Mouse (Mus musculus): Measurements from ENCODE around the gene Gm428. TPM values are rescaled to one million over a fixed set of nuclear protein-coding genes. Genes with fewer than 3 reads are reported as not detected.
"Not testable (repeated sequence)": the region's sequence is repeated elsewhere in the genome, so short reads cannot be mapped to it uniquely, and the experiment has no call there.

Gene Gm428
- not detected for total RNA-seq (2021)

DNA sequence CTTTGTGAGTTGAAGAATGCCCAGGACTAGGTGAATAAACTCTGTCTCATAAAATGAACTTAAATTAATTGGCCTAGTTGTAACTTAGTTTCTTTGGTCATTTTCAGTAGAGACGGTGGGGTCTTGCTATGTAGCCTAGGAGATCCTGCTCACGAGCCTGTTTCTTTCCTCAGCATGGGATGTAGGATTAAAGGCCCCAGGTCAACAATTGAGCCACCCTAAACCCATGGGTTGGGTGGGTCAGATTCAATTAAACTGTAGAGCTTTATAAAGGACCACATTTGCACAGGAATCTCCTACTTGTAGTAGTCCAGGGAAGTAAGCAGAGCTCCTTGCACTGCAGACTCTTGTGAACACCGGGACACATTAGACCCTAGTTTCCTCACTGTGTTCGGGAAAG, at the start of gene Gm428:
TSS of gene Gm428 (plus strand) at position 301 of the 400 bp plus-strand sequence.
- DNase-seq (ENCODE audit: low spot score); intact Hi-C loops (cut with DNase I): not testable (repeated sequence)

DNA sequence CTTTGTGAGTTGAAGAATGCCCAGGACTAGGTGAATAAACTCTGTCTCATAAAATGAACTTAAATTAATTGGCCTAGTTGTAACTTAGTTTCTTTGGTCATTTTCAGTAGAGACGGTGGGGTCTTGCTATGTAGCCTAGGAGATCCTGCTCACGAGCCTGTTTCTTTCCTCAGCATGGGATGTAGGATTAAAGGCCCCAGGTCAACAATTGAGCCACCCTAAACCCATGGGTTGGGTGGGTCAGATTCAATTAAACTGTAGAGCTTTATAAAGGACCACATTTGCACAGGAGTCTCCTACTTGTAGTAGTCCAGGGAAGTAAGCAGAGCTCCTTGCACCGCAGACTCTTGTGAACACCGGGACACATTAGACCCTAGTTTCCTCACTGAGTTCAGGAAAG, 45.5 kb upstream of the Gm428 start, which contains the start of gene Gm11236:
TSS of gene Gm11236 (plus strand) at position 301 of the 400 bp plus-strand sequence.
- intact Hi-C loops (cut with DNase I); DNase-seq (ENCODE audit: low spot score): not testable (repeated sequence)

- intact Hi-C loops (cut with DNase I); DNase-seq (ENCODE audit: low spot score): not testable (repeated sequence)
These were observed 21.5 kb upstream of the Gm428 start for GRCm38 (mm10) chr4:73661864-73662263.

DNA sequence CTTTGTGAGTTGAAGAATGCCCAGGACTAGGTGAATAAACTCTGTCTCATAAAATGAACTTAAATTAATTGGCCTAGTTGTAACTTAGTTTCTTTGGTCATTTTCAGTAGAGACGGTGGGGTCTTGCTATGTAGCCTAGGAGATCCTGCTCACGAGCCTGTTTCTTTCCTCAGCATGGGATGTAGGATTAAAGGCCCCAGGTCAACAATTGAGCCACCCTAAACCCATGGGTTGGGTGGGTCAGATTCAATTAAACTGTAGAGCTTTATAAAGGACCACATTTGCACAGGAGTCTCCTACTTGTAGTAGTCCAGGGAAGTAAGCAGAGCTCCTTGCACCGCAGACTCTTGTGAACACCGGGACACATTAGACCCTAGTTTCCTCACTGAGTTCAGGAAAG, 15.3 kb upstream of the Gm428 start, which contains the start of gene Gm11239:
TSS of gene Gm11239 (plus strand) at position 301 of the 400 bp plus-strand sequence.
- intact Hi-C loops (cut with DNase I); DNase-seq (ENCODE audit: low spot score): not testable (repeated sequence)

GRCm38 (mm10) chr4:73718761-73719160, 35.4 kb downstream of the Gm428 start:
- intact Hi-C loops (cut with DNase I): no loop called here
- DNase-seq (ENCODE audit: low spot score): no peak

DNA sequence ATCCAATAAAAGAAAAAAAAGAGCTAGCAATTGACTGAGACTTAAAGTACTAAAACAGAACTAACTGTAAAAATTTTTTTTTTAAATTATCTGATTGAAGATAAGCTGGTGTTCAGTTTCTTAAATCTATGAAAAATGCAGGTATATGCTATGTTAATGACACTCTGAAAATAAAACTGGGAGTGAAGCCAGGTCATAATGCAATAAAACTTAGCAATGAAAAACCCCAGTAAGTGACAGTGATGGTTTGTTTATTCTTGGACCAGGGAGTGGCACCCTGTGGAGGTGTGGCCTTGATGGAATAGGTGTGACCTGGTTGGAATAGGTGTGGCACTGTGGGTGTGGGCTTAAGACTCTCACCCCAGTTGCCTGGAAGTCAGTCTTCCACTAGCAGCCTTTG, 36.5 kb downstream of the Gm428 start:
- intact Hi-C loops (cut with DNase I): no loop called here
- no peak for DNase-seq (ENCODE audit: low spot score)

Other genes starting within 250 kb of the Gm428 start
- gene Gm11238, start 75.6 kb upstream of the Gm428 start, total RNA-seq (2021): not detected
- gene Gm11237, start 60.5 kb upstream of the Gm428 start, total RNA-seq (2021): not detected
- gene Gm11236, start 45.4 kb upstream of the Gm428 start, total RNA-seq (2021): not detected
- gene Gm11239, start 15.2 kb upstream of the Gm428 start, total RNA-seq (2021): not detected
- gene Rasef, start 107.5 kb downstream of the Gm428 start, total RNA-seq (2021): under 1 TPM; 0.70 to 0.86 TPM
- gene Gm11758, start 192.8 kb downstream of the Gm428 start, total RNA-seq (2021): not detected
- gene Gm11757, start 207.6 kb downstream of the Gm428 start, total RNA-seq (2021): not detected
- gene Gm13871, start 222.4 kb downstream of the Gm428 start, total RNA-seq (2021): not detected
- gene Gm11756, start 237.2 kb downstream of the Gm428 start, total RNA-seq (2021): 1 to 10 TPM; 1.5 to 1.8 TPM